Mouse (Mus musculus) heart, postnatal 0 days (tissue): Measurements from ENCODE around the gene Fam162b. TPM values are rescaled to one million over a fixed set of nuclear protein-coding genes. Genes with fewer than 3 reads are reported as not detected.

Source experiments
- ATAC-seq: fragments of 200-750 bp; cut with Nextera tagmentation; 2 replicates; pipeline ENCODE4 v1.8.0; 2017; ENCODE audit warnings: low read depth, moderate number of reproducible peaks, moderate library complexity; ENCODE audit not compliant: insufficient read depth
- DNase-seq: peaks from one replicate; pipeline ENCODE4 v3.0.0-alpha.2; 2016; ENCODE audit warnings: low spot score
- H3K27ac ChIP-seq: fragments of 300-500 bp; sonication (generic); 2 replicates; pipeline ENCODE4 v1.5.1; 2014; ENCODE audit warnings: low read depth, mild to moderate bottlenecking
- H3K27me3 ChIP-seq: fragments of 300-500 bp; sonication (generic); 2 replicates; pipeline ENCODE4 v1.6.1; 2014; ENCODE audit warnings: low read length, mixed read lengths; ENCODE audit not compliant: control insufficient read depth, insufficient read depth
- H3K36me3 ChIP-seq: fragments of 300-500 bp; sonication (generic); replicated peaks from 2 replicates; pipeline ENCODE4 v1.6.1; 2014; ENCODE audit warnings: low read length, mixed read lengths; ENCODE audit not compliant: control insufficient read depth, insufficient read depth
- H3K4me1 ChIP-seq: fragments of 300-500 bp; sonication (generic); 2 replicates; pipeline ENCODE4 v1.6.1; 2014; ENCODE audit warnings: antibody characterized with exemption; ENCODE audit not compliant: control insufficient read depth, insufficient read depth
- H3K4me2 ChIP-seq: fragments of 300-500 bp; sonication (generic); 2 replicates; pipeline ENCODE4 v1.6.1; 2014; ENCODE audit warnings: low read depth, mild to moderate bottlenecking, low read length, moderate library complexity
- H3K4me3 ChIP-seq: fragments of 300-500 bp; sonication (generic); 2 replicates; pipeline ENCODE4 v1.5.1; 2014; ENCODE audit warnings: low read depth, low read length
- H3K9ac ChIP-seq: fragments of 300-500 bp; sonication (generic); replicated peaks from 2 replicates; pipeline ENCODE4 v1.6.1; 2014; ENCODE audit warnings: low read depth, low read length, mixed read lengths
- H3K9me3 ChIP-seq: fragments of 300-500 bp; sonication (generic); replicated peaks from 2 replicates; pipeline ENCODE4 v1.6.1; 2016; ENCODE audit warnings: low read length; ENCODE audit not compliant: control insufficient read depth
- CTCF ChIP-seq: IDR thresholded peaks from 2 replicates; pipeline ENCODE4 v1.5.1; 2016; ENCODE audit warnings: antibody characterized with exemption, control low read depth, low read depth
- EP300 ChIP-seq: IDR thresholded peaks from 2 replicates; pipeline ENCODE4 v1.6.1; 2016; ENCODE audit warnings: antibody characterized with exemption, low read depth
- WGBS: fragments of 180-500 bp; shearing (Covaris S2); extraction: QIAGEN DNeasy Blood & Tissue Kit; methylation state at CpG from one replicate; pipeline ENCODE4 v1.1.7; 2014; 5-methylcytosine and 5-hydroxymethylcytosine counted together
- polyA plus RNA-seq: library from polyadenylated mRNA; unstranded; fragments of >200 nt; fragmentation: Nextera tagmentation; extraction: Ambion mirVana; gene quantifications from 2 replicates; pipeline ENCODE4 v1.2.1, GENCODE M21; 2015
- total RNA-seq: library from RNA; depleted of rRNA; stranded (reverse); fragments of >200 nt; gene quantifications from 2 replicates; pipeline ENCODE4 v1.2.3, GENCODE M21; 2014; ENCODE audit warnings: low replicate concordance; rRNA removed

Gene Fam162b
- total RNA-seq = not detected in 2 replicates
- not detected in 2 replicates for polyA plus RNA-seq

DNA sequence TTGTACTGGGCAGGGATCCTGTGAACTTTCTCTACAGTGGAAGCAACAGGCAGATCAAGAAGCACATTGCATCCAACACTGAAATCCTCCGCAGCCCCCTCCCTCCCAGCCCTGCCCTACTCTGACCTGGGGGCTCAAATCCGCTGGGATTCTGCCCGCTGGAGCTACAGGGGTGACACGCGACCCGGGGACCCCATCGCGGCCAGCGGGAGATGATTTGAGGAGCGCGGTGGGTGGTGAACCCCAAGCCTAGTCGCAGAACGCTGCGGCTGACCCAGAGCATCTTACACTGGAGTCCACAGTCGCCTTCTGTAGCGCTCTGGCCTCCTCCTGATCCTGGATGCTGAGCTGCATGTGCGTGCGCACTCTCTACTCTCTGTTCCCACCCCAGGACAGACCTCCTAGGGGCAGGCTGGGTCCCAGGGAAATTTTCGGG, at the start of gene Fam162b:
Fam162b (minus strand) TSS at position 379 of the 436 bp plus-strand sequence.
- TF ChIP-seq EP300 = no peak
- no peak for ATAC-seq
- no peak within 1 kb of the TSS for H3K9ac ChIP-seq

DNA sequence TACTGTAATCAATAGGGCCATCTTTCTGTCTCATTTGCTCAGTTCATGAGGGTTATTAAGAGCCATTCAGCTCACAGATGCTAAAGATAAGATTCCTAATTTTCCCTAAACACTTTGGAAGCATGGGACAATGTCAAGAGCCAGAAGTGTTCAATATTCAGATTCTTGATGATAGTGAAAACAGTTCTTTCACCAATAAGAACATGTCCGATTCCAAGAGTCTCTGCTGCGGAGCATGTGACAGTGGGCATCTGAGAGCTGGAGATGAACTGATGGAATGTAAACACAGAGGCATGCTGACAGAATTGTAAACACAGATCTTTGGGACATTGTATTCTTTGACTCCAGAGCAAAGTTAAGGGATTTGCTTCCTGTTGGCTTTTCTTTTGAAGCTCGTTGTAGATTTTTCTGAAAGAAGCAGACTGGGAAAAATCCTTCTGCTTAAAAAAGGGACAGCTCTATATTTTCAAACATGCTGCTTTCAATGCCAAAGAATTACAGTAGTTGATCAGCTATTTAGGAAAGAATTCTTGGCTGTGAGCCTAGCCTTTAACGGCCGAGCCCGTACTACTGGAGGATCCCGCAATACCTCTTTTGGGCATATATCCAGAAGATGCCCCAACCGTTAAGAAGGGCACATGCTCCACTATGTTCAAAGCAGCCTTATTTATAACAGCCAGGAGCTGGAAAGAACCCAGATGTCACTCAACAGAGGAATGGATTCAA, 41.3 kb upstream of the Fam162b start, which contains the start of gene Gprc6a:
Gprc6a (minus strand) TSS at position 51 of the 726 bp plus-strand sequence.
- Histone ChIP-seq H3K36me3 (no peaks in the 10 kb centered on the region), H3K27me3 (no peaks in the 10 kb centered on the region), H3K27ac (no peak within 1 kb of the TSS), H3K4me3 (no peak within 1 kb of the TSS), H3K4me2 (no peak within 1 kb of the TSS), H3K4me1 (no peaks in the 10 kb centered on the region), H3K9ac (no peak within 1 kb of the TSS), H3K9me3 (no peaks in the 10 kb centered on the region)
- no peak for DNase-seq
- 45% methylated on average over 8 of the region's 8 CpGs for WGBS
- no peak for TF ChIP-seq EP300
- no peak for TF ChIP-seq CTCF
- no peak for ATAC-seq

More for the DNA sequence above, at the start of gene Fam162b:
- Histone ChIP-seq H3K36me3 (no peaks in the 10 kb centered on the region), H3K27ac (no peak within 1 kb of the TSS), H3K27me3 (no peaks in the 10 kb centered on the region), H3K4me1 (no peaks in the 10 kb centered on the region), H3K4me2 (peak within 1 kb of the TSS; percentile 58), H3K9me3 (no peaks in the 10 kb centered on the region), H3K4me3 (peak within 1 kb of the TSS; percentile 21)
- no peak for DNase-seq
- WGBS = 3% methylated on average over 19 of the region's 19 CpGs

DNA sequence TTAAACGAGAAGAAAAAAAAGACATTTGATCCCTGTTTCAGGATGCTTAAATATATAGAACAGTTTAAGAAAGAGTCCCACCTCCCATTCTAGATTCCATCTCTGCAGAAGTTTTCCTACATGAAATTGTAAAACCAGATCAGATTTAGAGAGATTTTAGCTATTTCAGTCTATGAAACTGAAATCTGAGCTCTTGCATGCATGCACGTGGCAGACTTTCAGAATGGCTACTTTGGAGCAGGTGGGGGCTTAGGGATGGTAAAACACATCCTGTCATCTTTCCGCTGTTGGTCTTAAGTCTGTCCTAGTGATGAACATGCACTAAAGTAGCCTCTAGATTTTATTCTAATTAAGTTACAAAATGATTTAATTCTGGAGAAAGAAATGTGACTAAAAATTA, 30.9 kb upstream of the Fam162b start:
- H3K27me3 ChIP-seq = no peaks in the 10 kb centered on the region
- no peak for DNase-seq
- no peak overlapping the region for H3K4me3 ChIP-seq
- no peaks in the 10 kb centered on the region for H3K9me3 ChIP-seq
- H3K4me2 ChIP-seq = no peak overlapping the region
- no peak overlapping the region for H3K9ac ChIP-seq
- WGBS = 75% methylated on average over 3 of the region's 3 CpGs
- H3K27ac ChIP-seq = no peak overlapping the region
- no peak for TF ChIP-seq CTCF
- TF ChIP-seq EP300 = no peak
- no peak for ATAC-seq
- H3K4me1 ChIP-seq = no peaks in the 10 kb centered on the region
- H3K36me3 ChIP-seq = no peaks in the 10 kb centered on the region

DNA sequence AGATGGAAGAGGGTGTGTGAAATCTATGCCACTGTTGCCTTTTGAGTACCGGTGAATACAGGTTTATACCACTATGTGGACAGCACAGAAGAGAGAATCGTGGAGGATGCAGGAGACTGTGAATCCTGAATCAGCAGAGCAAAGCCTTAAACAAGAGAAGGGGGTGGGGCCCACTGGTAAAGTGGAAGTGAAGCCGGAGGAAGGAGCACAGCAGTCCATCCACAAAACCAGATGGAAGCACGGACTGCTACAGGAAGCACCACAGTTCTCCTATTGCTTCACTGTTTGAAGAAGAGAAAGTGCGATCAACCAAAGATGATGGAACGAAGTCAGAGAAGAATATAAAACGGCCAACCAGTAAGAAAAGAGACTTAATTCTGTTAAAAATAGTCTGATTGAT, 29.8 kb upstream of the Fam162b start:
- H3K36me3 ChIP-seq = no peaks in the 10 kb centered on the region
- WGBS = 59% methylated on average over 7 of the region's 7 CpGs
- H3K9ac ChIP-seq = no peak overlapping the region
- H3K4me3 ChIP-seq = no peak overlapping the region
- H3K27ac ChIP-seq = no peak overlapping the region
- H3K27me3 ChIP-seq = no peaks in the 10 kb centered on the region
- H3K9me3 ChIP-seq = no peaks in the 10 kb centered on the region
- H3K4me1 ChIP-seq = no peaks in the 10 kb centered on the region
- no peak for ATAC-seq
- no peak overlapping the region for H3K4me2 ChIP-seq
- no peak for DNase-seq
- no peak for TF ChIP-seq EP300
- no peak for TF ChIP-seq CTCF

DNA sequence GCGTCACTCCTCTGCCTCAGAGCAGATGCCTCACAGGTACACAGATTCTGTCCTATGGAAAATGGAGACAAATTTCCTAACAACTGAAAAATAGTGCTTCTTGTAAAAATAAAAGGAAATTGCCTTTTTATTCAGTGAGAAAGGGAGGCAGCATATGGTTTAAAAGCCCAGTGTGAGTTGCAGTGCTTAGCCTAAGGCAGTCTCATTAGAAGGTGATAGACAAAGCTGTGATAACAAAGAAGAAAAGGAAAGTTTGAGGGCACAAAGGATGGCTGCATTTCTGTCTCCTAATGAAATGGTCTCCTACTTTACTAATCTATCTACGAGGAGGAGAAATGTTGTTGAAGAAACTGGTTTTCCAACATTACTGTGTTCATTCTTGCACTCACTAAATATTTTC, 28.2 kb upstream of the Fam162b start:
- Histone ChIP-seq H3K4me3 (no peak overlapping the region), H3K4me2 (no peak overlapping the region), H3K9me3 (no peaks in the 10 kb centered on the region), H3K4me1 (no peaks in the 10 kb centered on the region), H3K27me3 (no peaks in the 10 kb centered on the region), H3K27ac (no peak overlapping the region), H3K9ac (no peak overlapping the region), H3K36me3 (no peaks in the 10 kb centered on the region)
- DNase-seq (no peak), ATAC-seq (no peak)
- TF ChIP-seq CTCF (no peak), EP300 (no peak)
- 75% methylated on average over 2 of the region's 2 CpGs for WGBS
